Mouse (Mus musculus): ENCODE results near the gene Wnk2. TPM values are rescaled to one million over a fixed set of nuclear protein-coding genes. Genes with fewer than 3 reads are reported as not detected.

The Wnk2 gene
- polyA plus RNA-seq, 1 experiment from 2014 or later = 4.3 TPM

- 96% methylated on average over 1 of the region's 1 CpGs for WGBS
- Histone ChIP-seq H3K27ac (replicated peaks) (no peak overlapping the region), H3K27me3 (ENCODE audit: low read depth, poor library complexity, severe bottlenecking) (no peaks in the 10 kb centered on the region), H3K36me3 (peaks cover 27% of the 10 kb centered on the region), H3K4me1 (peaks cover 17% of the 10 kb centered on the region), H3K4me3 (no peak overlapping the region), H3K9me3 (replicated peaks) (no peaks in the 10 kb centered on the region)
- DNase-seq (ENCODE audit: low spot score) = no peak
These were observed 100.4 kb downstream of the Wnk2 start for GRCm38 (mm10) chr13:49047393-49047792.

GRCm38 (mm10) chr13:49044145-49044561 lies 103.7 kb downstream of the Wnk2 start:
- no peaks in the 10 kb centered on the region for H3K9me3 ChIP-seq (replicated peaks)
- H3K4me1 ChIP-seq = peaks cover 17% of the 10 kb centered on the region
- H3K36me3 ChIP-seq = peaks cover 17% of the 10 kb centered on the region
- peak overlapping the region; percentile 84 for H3K27ac ChIP-seq (replicated peaks)
- no peaks in the 10 kb centered on the region for H3K27me3 ChIP-seq (ENCODE audit: low read depth, poor library complexity, severe bottlenecking)
- WGBS = 18% methylated on average over 10 of the region's 10 CpGs
- H3K4me3 ChIP-seq = no peak overlapping the region
- peak; percentile 47 for DNase-seq (ENCODE audit: low spot score)

GRCm38 (mm10) chr13:49042371-49042770 lies 105.4 kb downstream of the Wnk2 start:
- Histone ChIP-seq H3K27me3 (ENCODE audit: low read depth, poor library complexity, severe bottlenecking) (no peaks in the 10 kb centered on the region), H3K4me3 (no peak overlapping the region), H3K27ac (replicated peaks) (no peak overlapping the region), H3K4me1 (peaks cover 32% of the 10 kb centered on the region), H3K9me3 (replicated peaks) (no peaks in the 10 kb centered on the region), H3K36me3 (peaks cover 24% of the 10 kb centered on the region)
- DNase-seq (ENCODE audit: low spot score) = no peak
- 95% methylated on average over 15 of the region's 15 CpGs for WGBS

- no peak for DNase-seq (ENCODE audit: low spot score)
- peaks cover 20% of the 10 kb centered on the region for H3K4me1 ChIP-seq
- H3K4me3 ChIP-seq = no peak overlapping the region
- no peaks in the 10 kb centered on the region for H3K27me3 ChIP-seq (ENCODE audit: low read depth, poor library complexity, severe bottlenecking)
- H3K27ac ChIP-seq (replicated peaks) = 0 out of 2 replicates have a peak overlapping the region, but pooled peaks have one; percentile 25
- WGBS = 80% methylated on average over 7 of the region's 7 CpGs
- H3K9me3 ChIP-seq (replicated peaks) = no peaks in the 10 kb centered on the region
- peaks cover 39% of the 10 kb centered on the region for H3K36me3 ChIP-seq
These were observed 110.8 kb downstream of the Wnk2 start for GRCm38 (mm10) chr13:49036928-49037574.

GRCm38 (mm10) chr13:49036436-49036835 lies 111.4 kb downstream of the Wnk2 start:
- Histone ChIP-seq H3K9me3 (replicated peaks) (no peaks in the 10 kb centered on the region), H3K36me3 (peaks cover 37% of the 10 kb centered on the region), H3K27ac (replicated peaks) (0 out of 2 replicates have a peak overlapping the region, but pooled peaks have one; percentile 24), H3K4me3 (no peak overlapping the region), H3K27me3 (ENCODE audit: low read depth, poor library complexity, severe bottlenecking) (no peaks in the 10 kb centered on the region), H3K4me1 (peaks cover 20% of the 10 kb centered on the region)
- DNase-seq (ENCODE audit: low spot score) = no peak
- WGBS = 93% methylated on average over 4 of the region's 4 CpGs

GRCm38 (mm10) chr13:49031029-49031428 lies 116.8 kb downstream of the Wnk2 start:
- 0 out of 2 replicates have a peak, but pooled peaks cover 9% of the 10 kb centered on the region for H3K4me1 ChIP-seq
- H3K27me3 ChIP-seq (ENCODE audit: low read depth, poor library complexity, severe bottlenecking) = no peaks in the 10 kb centered on the region
- peaks cover 11% of the 10 kb centered on the region for H3K36me3 ChIP-seq
- no peak for DNase-seq (ENCODE audit: low spot score)
- H3K27ac ChIP-seq (replicated peaks) = no peak overlapping the region
- H3K9me3 ChIP-seq (replicated peaks) = no peaks in the 10 kb centered on the region
- H3K4me3 ChIP-seq = no peak overlapping the region
- 92% methylated on average over 2 of the region's 2 CpGs for WGBS

GRCm38 (mm10) chr13:49028757-49029539 lies 118.9 kb downstream of the Wnk2 start:
- Histone ChIP-seq H3K27ac (replicated peaks) (no peak overlapping the region), H3K9me3 (replicated peaks) (no peaks in the 10 kb centered on the region), H3K36me3 (no peaks in the 10 kb centered on the region), H3K4me3 (no peak overlapping the region), H3K4me1 (peaks cover 22% of the 10 kb centered on the region), H3K27me3 (ENCODE audit: low read depth, poor library complexity, severe bottlenecking) (peaks cover 6% of the 10 kb centered on the region; the same call in 1 of the 2 replicates)
- no peak for DNase-seq (ENCODE audit: low spot score)
- 80% methylated on average over 8 of the region's 8 CpGs for WGBS

- Histone ChIP-seq H3K4me1 (peaks cover 22% of the 10 kb centered on the region), H3K4me3 (no peak overlapping the region), H3K27ac (replicated peaks) (no peak overlapping the region), H3K36me3 (no peaks in the 10 kb centered on the region), H3K27me3 (ENCODE audit: low read depth, poor library complexity, severe bottlenecking) (peaks cover 6% of the 10 kb centered on the region; the same call in 1 of the 2 replicates), H3K9me3 (replicated peaks) (no peaks in the 10 kb centered on the region)
- DNase-seq (ENCODE audit: low spot score) = no peak
- 89% methylated on average over 8 of the region's 8 CpGs for WGBS
These were observed 120.8 kb downstream of the Wnk2 start for GRCm38 (mm10) chr13:49027057-49027456.

GRCm38 (mm10) chr13:49025521-49025920 lies 122.3 kb downstream of the Wnk2 start:
- Histone ChIP-seq H3K9me3 (replicated peaks) (no peaks in the 10 kb centered on the region), H3K36me3 (no peaks in the 10 kb centered on the region), H3K4me1 (peaks cover 27% of the 10 kb centered on the region), H3K27ac (replicated peaks) (peak overlapping the region; percentile 23; the same call in 1 of the 2 replicates), H3K4me3 (no peak overlapping the region), H3K27me3 (ENCODE audit: low read depth, poor library complexity, severe bottlenecking) (peaks cover 6% of the 10 kb centered on the region; the same call in 1 of the 2 replicates)
- 10% methylated on average over 1 of the region's 1 CpGs for WGBS
- peak; percentile 23 for DNase-seq (ENCODE audit: low spot score)

GRCm38 (mm10) chr13:49024763-49025162 lies 123.1 kb downstream of the Wnk2 start:
- Histone ChIP-seq H3K27me3 (ENCODE audit: low read depth, poor library complexity, severe bottlenecking) (peaks cover 6% of the 10 kb centered on the region; the same call in 1 of the 2 replicates), H3K9me3 (replicated peaks) (no peaks in the 10 kb centered on the region), H3K36me3 (no peaks in the 10 kb centered on the region), H3K27ac (replicated peaks) (peak overlapping the region; percentile 23; the same call in 1 of the 2 replicates), H3K4me1 (peaks cover 33% of the 10 kb centered on the region), H3K4me3 (no peak overlapping the region)
- WGBS = 11% methylated on average over 12 of the region's 12 CpGs
- no peak for DNase-seq (ENCODE audit: low spot score)

GRCm38 (mm10) chr13:49021693-49022092 lies 126.1 kb downstream of the Wnk2 start:
- Histone ChIP-seq H3K4me1 (peaks cover 25% of the 10 kb centered on the region), H3K4me3 (no peak overlapping the region), H3K27me3 (ENCODE audit: low read depth, poor library complexity, severe bottlenecking) (peaks cover 6% of the 10 kb centered on the region; the same call in 1 of the 2 replicates), H3K27ac (replicated peaks) (no peak overlapping the region), H3K9me3 (replicated peaks) (peaks cover 8% of the 10 kb centered on the region), H3K36me3 (0 out of 2 replicates have a peak, but pooled peaks cover 4% of the 10 kb centered on the region)
- 66% methylated on average over 3 of the region's 3 CpGs for WGBS
- DNase-seq (ENCODE audit: low spot score) = peak; percentile 35

GRCm38 (mm10) chr13:49020152-49020551 lies 127.7 kb downstream of the Wnk2 start:
- Histone ChIP-seq H3K4me1 (peaks cover 34% of the 10 kb centered on the region), H3K27ac (replicated peaks) (peak overlapping the region; percentile 52), H3K4me3 (no peak overlapping the region), H3K9me3 (replicated peaks) (peaks cover 8% of the 10 kb centered on the region), H3K27me3 (ENCODE audit: low read depth, poor library complexity, severe bottlenecking) (peaks cover 12% of the 10 kb centered on the region), H3K36me3 (0 out of 2 replicates have a peak, but pooled peaks cover 4% of the 10 kb centered on the region)
- 60% methylated on average over 5 of the region's 5 CpGs for WGBS
- DNase-seq (ENCODE audit: low spot score) = peak; percentile 51

All from midbrain, embryonic 10.5 days (tissue).